Mouse (Mus musculus) liver, embryonic 14.5 days (tissue): ENCODE measurements around the gene B230307C23Rik. TPM values are rescaled to one million over a fixed set of nuclear protein-coding genes. Genes with fewer than 3 reads are reported as not detected.
"Not testable (repeated sequence)": the region's sequence is repeated elsewhere in the genome, so short reads cannot be mapped to it uniquely, and the experiment has no call there.

Source experiments
- ATAC-seq: fragments of 200-750 bp; cut with Nextera tagmentation; 2 replicates; pipeline ENCODE4 v1.8.0; 2017; ENCODE audit warnings: moderate number of reproducible peaks, mild to moderate bottlenecking, moderate library complexity; ENCODE audit not compliant: insufficient read depth
- DNase-seq, 3 experiments: peaks; one replicate each; pipeline ENCODE4 v3.0.0-alpha.2; 2012 to 2013; ENCODE audit warnings: low read depth in 3 of 3, low spot score in 3 of 3
- H3K27ac ChIP-seq: fragments of 300-500 bp; sonication (generic); 2 replicates; pipeline ENCODE4 v1.5.1; 2014; ENCODE audit warnings: moderate library complexity, mild to moderate bottlenecking, control low read depth, inconsistent platforms
- H3K27me3 ChIP-seq: fragments of 300-500 bp; sonication (generic); 2 replicates; pipeline ENCODE4 v1.6.1; 2014; ENCODE audit warnings: mild to moderate bottlenecking, low read length, moderate library complexity; ENCODE audit not compliant: control insufficient read depth, insufficient read depth
- H3K36me3 ChIP-seq: fragments of 300-500 bp; sonication (generic); replicated peaks from 2 replicates; pipeline ENCODE4 v1.6.1; 2014; ENCODE audit warnings: low read depth; ENCODE audit not compliant: control insufficient read depth, insufficient read depth
- H3K4me1 ChIP-seq, 2 experiments: fragments of 200-500 bp in 1 of 2; fragments of 300-500 bp in 1 of 2; sonication (generic) in 1 of 2; replicated peaks; 2 replicates each; pipeline ENCODE4 v1.6.1; 2012 to 2014; ENCODE audit warnings: antibody characterized with exemption in 1 of 2, inconsistent platforms in 1 of 2, low read length in 1 of 2; ENCODE audit not compliant: control insufficient read depth in 2 of 2, insufficient read depth in 2 of 2
- H3K4me2 ChIP-seq: fragments of 300-500 bp; sonication (generic); 2 replicates; pipeline ENCODE4 v1.6.1; 2014; ENCODE audit warnings: low read depth, mild to moderate bottlenecking, control low read depth, moderate library complexity
- H3K4me3 ChIP-seq, 2 experiments: fragments of 200-500 bp in 1 of 2; fragments of 300-500 bp in 1 of 2; sonication (generic) in 1 of 2; 2 replicates each; pipeline ENCODE4 v1.5.1; 2012 to 2014; ENCODE audit warnings: low read depth in 2 of 2, low read length in 2 of 2, mild to moderate bottlenecking in 2 of 2, control low read depth in 1 of 2, inconsistent platforms in 1 of 2, moderate library complexity in 1 of 2; ENCODE audit not compliant: insufficient read depth in 1 of 2
- H3K9ac ChIP-seq: fragments of 300-500 bp; sonication (generic); replicated peaks from 2 replicates; pipeline ENCODE4 v1.6.1; 2014; ENCODE audit warnings: mild to moderate bottlenecking, control low read depth, moderate library complexity
- H3K9me3 ChIP-seq: fragments of 300-500 bp; sonication (generic); 2 replicates; pipeline ENCODE4 v1.6.1; 2016; ENCODE audit warnings: low read length, mixed read lengths; ENCODE audit not compliant: control insufficient read depth
- CTCF ChIP-seq: IDR thresholded peaks from 2 replicates; pipeline ENCODE4 v1.5.1; 2016; ENCODE audit warnings: antibody characterized with exemption, low read depth, control low read depth
- EP300 ChIP-seq: IDR thresholded peaks from 2 replicates; pipeline ENCODE4 v1.6.1; 2016; ENCODE audit warnings: antibody characterized with exemption, low read depth
- WGBS: fragments of 180-500 bp; shearing (Covaris S2); extraction: QIAGEN DNeasy Blood & Tissue Kit; methylation state at CpG from one replicate; pipeline ENCODE4 v1.1.7; 2014; ENCODE audit not compliant: insufficient replicate concordance; 5-methylcytosine and 5-hydroxymethylcytosine counted together
- polyA plus RNA-seq, 2 experiments: library from polyadenylated mRNA; depleted of rRNA in 1 of 2; stranded (reverse) in 1 of 2; unstranded in 1 of 2; fragments of >200 nt; fragmentation: Nextera tagmentation in 1 of 2; extraction: Ambion mirVana in 1 of 2; gene quantifications; 2 replicates each; pipeline versions ENCODE4 v1.2.1 to v1.2.3; 2012 to 2014

Gene B230307C23Rik
- polyA plus RNA-seq, 2 experiments: 7.1 to 12.2 TPM

DNA sequence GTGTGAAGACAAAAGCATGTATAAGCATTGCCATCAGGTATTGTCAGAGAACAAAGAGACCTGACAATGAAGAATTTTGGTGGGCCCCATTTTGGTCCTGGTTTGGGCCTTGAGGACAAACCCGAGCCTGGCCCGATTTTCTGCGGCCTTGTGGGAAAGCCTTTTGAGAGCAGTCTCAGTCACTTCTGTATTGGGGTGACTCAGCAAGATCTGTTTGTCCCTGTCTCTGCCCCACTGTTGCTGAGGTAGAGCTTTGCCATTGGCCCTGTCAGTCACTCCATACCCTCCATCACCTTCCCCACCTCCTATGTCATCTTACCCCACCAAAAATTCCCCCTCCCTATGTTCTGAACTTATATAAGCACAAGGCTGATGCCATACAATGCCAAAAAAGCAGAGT lies 19.4 kb upstream of the B230307C23Rik start:
- H3K27me3 ChIP-seq: no peaks in the 10 kb centered on the region
- H3K9me3 ChIP-seq: no peaks in the 10 kb centered on the region
- WGBS: 63% methylated on average over 3 of the region's 3 CpGs
- TF ChIP-seq CTCF (no peak), EP300 (no peak)
- DNase-seq: no peak
- H3K9ac ChIP-seq: no peak overlapping the region
- H3K4me1 ChIP-seq: peaks cover 0 to 8% of the 10 kb centered on the region in 2 experiments; a peak in 2 of 4 replicates
- no peaks in the 10 kb centered on the region for H3K36me3 ChIP-seq
- no peak overlapping the region for H3K27ac ChIP-seq
- H3K4me3 ChIP-seq: no peak overlapping the region
- no peak overlapping the region for H3K4me2 ChIP-seq
- ATAC-seq: peak; percentile 64; the same call in 1 of the 2 replicates

DNA sequence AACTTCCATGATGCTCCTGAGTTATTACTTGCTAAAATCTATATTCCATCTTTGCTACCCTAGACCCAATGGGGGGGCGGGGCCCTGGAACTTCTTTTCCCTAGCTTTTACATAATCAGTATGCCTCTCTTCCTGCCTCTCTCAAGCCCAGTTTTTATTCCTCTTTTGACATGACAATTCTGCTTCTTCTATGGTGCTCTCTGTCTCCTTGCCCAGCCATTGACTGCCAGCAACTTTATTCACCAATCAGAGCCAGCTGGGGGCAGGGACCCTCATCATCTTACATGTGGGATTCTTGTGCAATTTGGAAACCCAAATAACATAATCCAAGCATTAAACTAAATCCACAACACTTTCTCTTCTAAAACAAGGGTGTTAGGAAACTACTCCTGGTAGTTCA lies 15.8 kb upstream of the B230307C23Rik start:
- no peak for DNase-seq
- no peak overlapping the region for H3K27ac ChIP-seq
- H3K9me3 ChIP-seq: no peaks in the 10 kb centered on the region
- 42% methylated on average over 1 of the region's 1 CpGs for WGBS
- no peaks in the 10 kb centered on the region for H3K27me3 ChIP-seq
- no peak for ATAC-seq
- H3K9ac ChIP-seq: no peak overlapping the region
- H3K36me3 ChIP-seq: no peaks in the 10 kb centered on the region
- peaks cover 0 to 8% of the 10 kb centered on the region in 2 experiments; a peak in 2 of 4 replicates for H3K4me1 ChIP-seq
- H3K4me2 ChIP-seq: no peak overlapping the region
- H3K4me3 ChIP-seq: no peak overlapping the region
- no peak for TF ChIP-seq CTCF
- no peak for TF ChIP-seq EP300

DNA sequence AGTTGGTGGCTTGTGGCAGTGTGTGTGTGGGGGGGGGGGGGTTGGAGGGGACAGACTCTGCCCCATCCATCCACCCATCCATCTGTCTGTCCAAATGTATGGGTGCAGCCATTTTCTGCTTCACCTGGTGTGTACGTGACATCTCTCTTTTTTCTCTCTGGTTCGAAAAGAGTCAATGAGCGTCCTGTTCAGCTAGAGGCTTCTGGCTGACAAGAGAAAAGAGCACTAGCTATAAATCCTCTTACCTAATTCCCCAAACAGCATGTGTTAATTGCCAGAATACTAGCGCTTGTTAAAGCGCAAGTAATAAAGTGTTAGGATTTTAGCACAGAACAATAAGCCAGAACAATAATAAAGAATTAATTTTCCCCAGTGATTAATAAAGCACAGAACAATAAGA lies 12.5 kb upstream of the B230307C23Rik start:
- ATAC-seq (no peak), DNase-seq (no peak)
- 73% methylated on average over 5 of the region's 5 CpGs for WGBS
- Histone ChIP-seq H3K4me1 (no peaks in the 10 kb centered on the region), H3K4me2 (no peak overlapping the region), H3K9me3 (no peaks in the 10 kb centered on the region), H3K36me3 (no peaks in the 10 kb centered on the region), H3K27ac (no peak overlapping the region), H3K9ac (no peak overlapping the region), H3K27me3 (no peaks in the 10 kb centered on the region), H3K4me3 (no peak overlapping the region)
- TF ChIP-seq CTCF (no peak), EP300 (no peak)

DNA sequence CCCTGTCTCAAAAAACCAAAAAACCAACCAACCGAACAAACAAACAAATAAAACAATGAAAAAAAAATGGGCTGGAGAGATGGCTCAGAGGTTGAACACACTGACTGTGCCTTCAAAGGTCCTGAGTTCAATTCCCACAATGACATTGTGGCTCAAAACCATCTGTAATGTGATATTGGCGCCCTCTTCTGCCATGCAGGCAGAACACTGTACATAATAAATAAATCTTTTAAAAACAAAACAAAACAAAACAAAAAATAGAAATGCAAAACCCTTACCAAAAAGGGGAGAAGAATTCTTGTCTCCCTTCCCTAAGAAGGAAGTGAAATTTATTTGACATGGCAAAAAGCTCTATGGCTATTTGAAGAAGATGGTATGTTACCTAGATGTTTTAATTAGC lies 5.6 kb upstream of the B230307C23Rik start:
- TF ChIP-seq CTCF (peak; percentile 38), EP300 (no peak)
- no peak overlapping the region for H3K4me3 ChIP-seq
- H3K9ac ChIP-seq: no peak overlapping the region
- no peaks in the 10 kb centered on the region for H3K9me3 ChIP-seq
- no peak overlapping the region for H3K4me2 ChIP-seq
- H3K36me3 ChIP-seq: no peaks in the 10 kb centered on the region
- DNase-seq (no peak), ATAC-seq (no peak)
- peaks cover 5 to 10% of the 10 kb centered on the region in 2 experiments for H3K4me1 ChIP-seq
- H3K27ac ChIP-seq: no peak overlapping the region
- WGBS: 40% methylated on average over 2 of the region's 2 CpGs
- H3K27me3 ChIP-seq: no peaks in the 10 kb centered on the region

DNA sequence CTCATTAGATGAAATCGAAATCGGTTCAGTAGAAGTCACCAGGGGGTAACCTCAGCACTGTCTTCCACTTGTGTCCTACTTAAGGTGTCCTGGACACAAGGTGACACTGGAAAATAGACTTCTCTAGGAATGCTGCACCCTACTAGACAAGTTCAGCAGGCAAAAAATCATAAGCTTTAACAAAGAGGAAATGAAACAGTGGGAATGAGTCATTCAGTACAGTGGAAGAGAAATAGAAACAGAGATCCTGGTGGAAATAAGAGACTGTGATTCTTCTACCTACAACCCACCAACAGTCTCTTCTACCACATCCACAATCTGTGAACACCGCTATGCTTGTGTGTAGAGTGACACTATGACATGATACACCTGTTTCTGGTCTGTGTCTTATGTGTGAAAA lies 4.6 kb upstream of the B230307C23Rik start:
- H3K27me3 ChIP-seq, H3K4me2 ChIP-seq, ATAC-seq, H3K9me3 ChIP-seq, H3K27ac ChIP-seq, H3K9ac ChIP-seq, H3K4me3 ChIP-seq, H3K36me3 ChIP-seq, DNase-seq: not testable (repeated sequence)
- H3K4me1 ChIP-seq: peaks cover 5 to 10% of the 10 kb centered on the region in 2 experiments
- WGBS: 69% methylated on average over 3 of the region's 3 CpGs
